Mouse (Mus musculus) lung, postnatal 10 days (tissue): ENCODE measurements around the gene Ephb2.

Source experiments
- DNase-seq: peaks from one replicate; pipeline ENCODE4 v3.0.0; 2021

Ephb2 gene

GRCm38 (mm10) chr4:136834815-136835620, 770 bp downstream of the Ephb2 start:
- peak; percentile 19 for DNase-seq

GRCm38 (mm10) chr4:136834439-136834814, 1.4 kb downstream of the Ephb2 start:
- no peak for DNase-seq

GRCm38 (mm10) chr4:136833619-136834351, 2.0 kb downstream of the Ephb2 start:
- DNase-seq: no peak

- no peak for DNase-seq
These were observed 3.1 kb downstream of the Ephb2 start for GRCm38 (mm10) chr4:136832559-136833232.

- DNase-seq: no peak
These were observed 5.4 kb downstream of the Ephb2 start for GRCm38 (mm10) chr4:136830272-136830823.

- DNase-seq: no peak
These were observed 6.0 kb downstream of the Ephb2 start for GRCm38 (mm10) chr4:136829837-136830236.

- DNase-seq: no peak
These were observed 6.9 kb downstream of the Ephb2 start for GRCm38 (mm10) chr4:136828664-136829569.

- DNase-seq: peak; percentile 62
These were observed 10.7 kb downstream of the Ephb2 start for GRCm38 (mm10) chr4:136824935-136825552.

- no peak for DNase-seq
These were observed 15.7 kb downstream of the Ephb2 start for GRCm38 (mm10) chr4:136820069-136820522.

GRCm38 (mm10) chr4:136816701-136817100, 19.1 kb downstream of the Ephb2 start:
- DNase-seq: no peak

GRCm38 (mm10) chr4:136815364-136815763, 20.4 kb downstream of the Ephb2 start:
- DNase-seq: no peak

GRCm38 (mm10) chr4:136812543-136812942, 23.2 kb downstream of the Ephb2 start:
- DNase-seq: no peak

- no peak for DNase-seq
These were observed 24.2 kb downstream of the Ephb2 start for GRCm38 (mm10) chr4:136811596-136811995.

- DNase-seq: no peak
These were observed 27.3 kb downstream of the Ephb2 start for GRCm38 (mm10) chr4:136808478-136808877.

GRCm38 (mm10) chr4:136807448-136808009, 28.3 kb downstream of the Ephb2 start:
- DNase-seq: no peak

GRCm38 (mm10) chr4:136806254-136806653, 29.5 kb downstream of the Ephb2 start:
- peak; percentile 38 for DNase-seq

- DNase-seq: no peak
These were observed 31.4 kb downstream of the Ephb2 start for GRCm38 (mm10) chr4:136804343-136804742.

- DNase-seq: peak; percentile 36
These were observed 33.3 kb downstream of the Ephb2 start for GRCm38 (mm10) chr4:136802446-136802845.

- DNase-seq: no peak
These were observed 33.8 kb downstream of the Ephb2 start for GRCm38 (mm10) chr4:136801944-136802343.

GRCm38 (mm10) chr4:136801463-136801862, 34.3 kb downstream of the Ephb2 start:
- no peak for DNase-seq

- no peak for DNase-seq
These were observed 35.4 kb downstream of the Ephb2 start for GRCm38 (mm10) chr4:136800366-136800765.
